Mouse (Mus musculus) erythroblast, embryonic 14.5 days (primary cell): ENCODE results near the gene Gm10282.

Experiments
- GATA1 ChIP-seq: IDR thresholded peaks from 2 replicates; pipeline ENCODE4 v1.6.1; 2012; ENCODE audit warnings: low read length, inconsistent platforms, mixed read lengths
- TAL1 ChIP-seq: IDR thresholded peaks from 3 replicates; pipeline ENCODE4 v1.6.1; 2012; ENCODE audit warnings: low read length, inconsistent platforms, mixed read lengths

GRCm38 (mm10) chr8:72321635-72322441 is 16.8 kb upstream of the Gm10282 start:
- TF ChIP-seq TAL1 = no peak
- TF ChIP-seq GATA1 = no peak
